Mouse (Mus musculus) liver, postnatal 0 days (tissue): ENCODE results near the gene Asb16. TPM values are rescaled to one million over a fixed set of nuclear protein-coding genes. Genes with fewer than 3 reads are reported as not detected.
A peak's percentile ranks its signal among the peaks of the same experiment; 100 is the strongest.

Experiments
- ATAC-seq: fragments of 200-750 bp; cut with Nextera tagmentation; 2 replicates; pipeline ENCODE4 v1.8.0; 2017; ENCODE audit warnings: mild to moderate bottlenecking, moderate library complexity
- DNase-seq: peaks from one replicate; pipeline ENCODE4 v3.0.0-alpha.2; 2016
- H3K27ac ChIP-seq: fragments of 300-500 bp; sonication (generic); 2 replicates; pipeline ENCODE4 v1.5.1; 2014; ENCODE audit warnings: antibody characterized with exemption, moderate library complexity, mild to moderate bottlenecking, low read depth
- H3K27me3 ChIP-seq: fragments of 300-500 bp; sonication (generic); 2 replicates; pipeline ENCODE4 v1.6.1; 2014; ENCODE audit warnings: low read length, control low read depth, mixed read lengths; ENCODE audit not compliant: insufficient read depth
- H3K36me3 ChIP-seq: fragments of 300-500 bp; sonication (generic); replicated peaks from 2 replicates; pipeline ENCODE4 v1.6.1; 2014; ENCODE audit warnings: mild to moderate bottlenecking, control low read depth, low read length, moderate library complexity, mixed read lengths; ENCODE audit not compliant: insufficient read depth
- H3K4me1 ChIP-seq: fragments of 300-500 bp; sonication (generic); 2 replicates; pipeline ENCODE4 v1.6.1; 2014; ENCODE audit warnings: antibody characterized with exemption, mild to moderate bottlenecking, control low read depth; ENCODE audit not compliant: insufficient read depth
- H3K4me2 ChIP-seq: fragments of 300-500 bp; sonication (generic); 2 replicates; pipeline ENCODE4 v1.6.1; 2014; ENCODE audit warnings: low read depth, mild to moderate bottlenecking, low read length, moderate library complexity, mixed read lengths
- H3K4me3 ChIP-seq: fragments of 300-500 bp; sonication (generic); 2 replicates; pipeline ENCODE4 v1.5.1; 2014; ENCODE audit warnings: low read depth, low read length
- H3K9ac ChIP-seq: fragments of 300-500 bp; sonication (generic); replicated peaks from 2 replicates; pipeline ENCODE4 v1.6.1; 2014; ENCODE audit warnings: mild to moderate bottlenecking, moderate library complexity
- H3K9me3 ChIP-seq: fragments of 300-500 bp; sonication (generic); 2 replicates; pipeline ENCODE4 v1.6.1; 2016; ENCODE audit warnings: mild to moderate bottlenecking, control low read depth, low read length, mixed read lengths
- CTCF ChIP-seq: sonication (generic); IDR thresholded peaks from 2 replicates; pipeline ENCODE4 v1.5.1; 2016; ENCODE audit warnings: antibody characterized with exemption, low read depth
- EP300 ChIP-seq: IDR thresholded peaks from 2 replicates; pipeline ENCODE4 v1.6.1; 2016; ENCODE audit warnings: antibody characterized with exemption, low read depth, mild to moderate bottlenecking
- WGBS: fragments of 180-500 bp; shearing (Covaris S2); extraction: QIAGEN DNeasy Blood & Tissue Kit; methylation state at CpG from one replicate; pipeline ENCODE4 v1.1.7; 2014; ENCODE audit not compliant: insufficient replicate concordance; 5-methylcytosine and 5-hydroxymethylcytosine counted together
- polyA plus RNA-seq: library from polyadenylated mRNA; unstranded; fragments of >200 nt; fragmentation: Nextera tagmentation; extraction: Ambion mirVana; gene quantifications from 2 replicates; pipeline ENCODE4 v1.2.1, GENCODE M21; 2015

Asb16 gene
- not detected in 2 replicates for polyA plus RNA-seq

DNA sequence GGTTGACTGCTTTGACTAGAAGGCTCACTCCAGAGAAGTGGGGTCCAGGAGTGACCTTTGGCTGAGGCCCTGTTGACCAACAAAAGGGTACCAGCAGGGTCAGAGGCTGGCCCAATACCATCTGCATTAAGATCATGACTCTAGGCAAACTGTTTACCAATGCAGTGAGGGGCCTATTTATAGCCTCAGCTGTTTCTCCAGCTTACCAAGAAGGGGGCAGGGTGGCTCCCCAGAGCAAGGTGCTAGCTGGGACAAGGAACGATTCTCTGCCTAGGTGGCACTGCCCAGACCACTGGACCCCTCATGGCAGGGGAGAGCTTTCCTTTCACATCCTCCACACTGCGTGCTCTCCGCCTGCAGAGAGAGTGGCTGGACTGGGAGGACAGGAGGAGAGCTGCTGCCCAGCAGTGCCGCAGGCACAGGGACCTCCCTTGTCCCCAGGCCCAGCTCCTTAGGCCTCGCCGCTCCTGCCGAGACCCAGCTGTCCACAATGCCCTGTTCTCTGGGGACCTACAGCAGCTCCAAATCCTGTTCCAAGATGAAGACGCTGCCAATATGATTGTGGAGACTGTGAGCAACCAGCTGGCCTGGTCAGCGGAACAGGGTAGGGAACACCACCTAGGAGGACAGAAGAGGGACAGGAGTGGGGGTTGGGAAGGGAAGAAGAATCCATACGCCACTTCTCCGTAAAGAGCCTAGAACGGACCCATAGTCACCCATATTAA lies at the start of gene Asb16:
TSS of gene Asb16 (plus strand) at position 224 of the 725 bp plus-strand sequence.
- Histone ChIP-seq H3K4me1 (0 out of 2 replicates have a peak, but pooled peaks cover 4% of the 10 kb centered on the region), H3K27me3 (no peaks in the 10 kb centered on the region), H3K9ac (no peak within 1 kb of the TSS), H3K9me3 (no peaks in the 10 kb centered on the region), H3K4me2 (peak within 1 kb of the TSS; percentile 11; the same call in 1 of the 2 replicates), H3K27ac (no peak within 1 kb of the TSS), H3K36me3 (no peaks in the 10 kb centered on the region), H3K4me3 (no peak within 1 kb of the TSS)
- TF ChIP-seq CTCF (no peak), EP300 (no peak)
- DNase-seq (no peak), ATAC-seq (no peak)
- 82% methylated on average over 12 of the region's 12 CpGs for WGBS

DNA sequence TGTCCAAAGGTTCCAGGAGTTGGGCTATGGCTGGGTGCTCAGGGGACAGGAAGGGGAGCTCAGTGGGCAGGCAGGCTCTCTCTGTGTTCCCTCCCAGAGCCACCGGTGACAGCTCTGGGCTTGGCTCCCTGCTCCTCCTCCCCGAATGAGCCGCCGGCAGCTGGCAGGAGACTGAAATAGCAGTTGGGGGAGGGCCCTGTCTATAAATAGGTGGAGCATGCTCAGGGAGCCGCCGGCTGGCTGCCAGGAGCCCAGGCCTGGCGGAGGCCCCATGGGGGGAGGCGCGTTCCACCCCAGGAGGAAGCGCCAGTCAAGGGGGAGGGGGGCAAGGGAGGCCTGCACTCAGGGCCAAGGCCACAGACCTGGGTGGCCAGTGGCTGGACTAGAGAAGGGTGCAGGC lies 49.8 kb upstream of the Asb16 start:
- H3K27me3 ChIP-seq = no peaks in the 10 kb centered on the region
- H3K36me3 ChIP-seq = no peaks in the 10 kb centered on the region
- ATAC-seq = peak; percentile 82
- peaks cover 70% of the 10 kb centered on the region for H3K4me1 ChIP-seq
- peak overlapping the region; percentile 77 for H3K9ac ChIP-seq
- no peaks in the 10 kb centered on the region for H3K9me3 ChIP-seq
- TF ChIP-seq EP300 (peak; percentile 53; the same call in 1 of the 2 replicates), CTCF (0 out of 2 replicates have a peak, but pooled peaks have one; percentile 13)
- peak overlapping the region; percentile 62 for H3K4me3 ChIP-seq
- DNase-seq = peak; percentile 92
- peak overlapping the region; percentile 80 for H3K4me2 ChIP-seq
- peak overlapping the region; percentile 87 for H3K27ac ChIP-seq
- WGBS = 0% methylated on average over 8 of the region's 10 CpGs

DNA sequence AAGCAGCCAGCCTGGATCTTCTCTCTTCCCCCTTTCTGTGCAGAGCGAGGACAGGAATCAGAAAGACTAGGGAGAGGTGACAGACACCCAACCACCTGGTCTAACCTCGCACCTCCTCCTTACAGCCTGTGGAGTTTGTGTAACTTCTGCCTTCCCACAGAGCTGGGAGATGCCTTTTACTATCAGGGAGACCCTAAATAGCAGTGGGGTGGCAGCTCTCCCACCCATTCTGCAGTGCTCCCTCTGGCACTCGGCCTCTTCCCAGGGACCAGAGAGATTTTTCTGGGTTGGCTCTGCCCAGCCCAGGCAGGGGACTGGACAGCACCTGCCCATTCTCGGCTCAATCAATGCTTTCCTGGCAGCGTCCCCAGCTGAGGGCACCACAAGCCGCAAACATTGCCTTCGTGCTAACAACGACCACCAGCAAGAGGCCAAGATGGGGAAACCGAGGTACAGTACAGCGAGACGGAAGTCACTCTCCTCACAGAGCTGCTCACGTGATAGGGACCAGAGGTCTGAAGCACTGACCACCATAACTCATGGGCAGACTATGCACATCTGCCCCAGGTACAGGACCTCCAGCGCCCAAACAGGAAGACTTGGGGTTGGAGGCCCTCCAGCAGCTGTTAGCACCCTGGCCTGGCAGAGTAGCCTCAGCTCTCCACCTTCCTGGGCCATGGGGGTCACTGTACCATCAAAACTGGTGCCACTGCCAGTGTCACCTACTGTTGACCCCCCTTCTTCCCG lies 49.1 kb upstream of the Asb16 start:
- Histone ChIP-seq H3K9ac (peak overlapping the region; percentile 77), H3K4me2 (peak overlapping the region; percentile 80), H3K4me1 (peaks cover 66% of the 10 kb centered on the region), H3K27me3 (no peaks in the 10 kb centered on the region), H3K9me3 (no peaks in the 10 kb centered on the region), H3K4me3 (peak overlapping the region; percentile 62; the same call in 1 of the 2 replicates), H3K27ac (peak overlapping the region; percentile 87), H3K36me3 (no peaks in the 10 kb centered on the region)
- ATAC-seq = no peak
- WGBS = 45% methylated on average over 14 of the region's 14 CpGs
- TF ChIP-seq CTCF (no peak), EP300 (no peak)
- DNase-seq = peak; percentile 56

- H3K4me2 ChIP-seq = peak overlapping the region; percentile 80; the same call in 1 of the 2 replicates
- DNase-seq (peak; percentile 46), ATAC-seq (no peak)
- H3K4me3 ChIP-seq = no peak overlapping the region
- no peaks in the 10 kb centered on the region for H3K36me3 ChIP-seq
- H3K27ac ChIP-seq = 0 out of 2 replicates have a peak overlapping the region, but pooled peaks have one; percentile 87
- WGBS = 46% methylated on average over 4 of the region's 4 CpGs
- H3K27me3 ChIP-seq = no peaks in the 10 kb centered on the region
- peaks cover 66% of the 10 kb centered on the region for H3K4me1 ChIP-seq
- no peak overlapping the region for H3K9ac ChIP-seq
- TF ChIP-seq CTCF (no peak), EP300 (no peak)
- H3K9me3 ChIP-seq = no peaks in the 10 kb centered on the region
These were observed 48.6 kb upstream of the Asb16 start for GRCm38 (mm10) chr11:102219994-102220346.

DNA sequence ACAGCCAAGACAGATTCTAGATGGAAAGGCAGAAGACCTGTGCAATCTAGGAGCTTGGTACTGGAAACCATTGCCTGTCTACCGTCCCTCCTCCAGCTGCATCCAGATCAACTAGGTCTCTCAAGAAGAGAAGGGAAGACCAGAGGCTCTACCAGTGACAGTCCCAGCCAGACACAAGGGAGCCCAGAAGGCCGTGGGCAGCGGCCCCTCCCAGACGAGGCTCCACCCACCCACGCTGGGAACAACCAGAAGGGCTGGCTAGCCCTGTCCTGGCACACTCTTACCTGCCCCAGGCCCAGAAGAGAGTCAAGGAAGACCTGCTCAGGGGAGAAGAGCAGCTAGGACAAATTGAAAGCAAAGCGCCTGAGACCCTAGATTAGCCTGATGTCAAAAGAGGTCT lies 48.1 kb upstream of the Asb16 start:
- Histone ChIP-seq H3K27me3 (no peaks in the 10 kb centered on the region), H3K36me3 (no peaks in the 10 kb centered on the region), H3K4me3 (no peak overlapping the region), H3K27ac (0 out of 2 replicates have a peak overlapping the region, but pooled peaks have one; percentile 87), H3K4me2 (no peak overlapping the region), H3K9ac (no peak overlapping the region), H3K9me3 (no peaks in the 10 kb centered on the region), H3K4me1 (peaks cover 64% of the 10 kb centered on the region)
- WGBS = 42% methylated on average over 6 of the region's 6 CpGs
- peak; percentile 41 for DNase-seq
- TF ChIP-seq CTCF = no peak
- TF ChIP-seq EP300 = no peak
- no peak for ATAC-seq

DNA sequence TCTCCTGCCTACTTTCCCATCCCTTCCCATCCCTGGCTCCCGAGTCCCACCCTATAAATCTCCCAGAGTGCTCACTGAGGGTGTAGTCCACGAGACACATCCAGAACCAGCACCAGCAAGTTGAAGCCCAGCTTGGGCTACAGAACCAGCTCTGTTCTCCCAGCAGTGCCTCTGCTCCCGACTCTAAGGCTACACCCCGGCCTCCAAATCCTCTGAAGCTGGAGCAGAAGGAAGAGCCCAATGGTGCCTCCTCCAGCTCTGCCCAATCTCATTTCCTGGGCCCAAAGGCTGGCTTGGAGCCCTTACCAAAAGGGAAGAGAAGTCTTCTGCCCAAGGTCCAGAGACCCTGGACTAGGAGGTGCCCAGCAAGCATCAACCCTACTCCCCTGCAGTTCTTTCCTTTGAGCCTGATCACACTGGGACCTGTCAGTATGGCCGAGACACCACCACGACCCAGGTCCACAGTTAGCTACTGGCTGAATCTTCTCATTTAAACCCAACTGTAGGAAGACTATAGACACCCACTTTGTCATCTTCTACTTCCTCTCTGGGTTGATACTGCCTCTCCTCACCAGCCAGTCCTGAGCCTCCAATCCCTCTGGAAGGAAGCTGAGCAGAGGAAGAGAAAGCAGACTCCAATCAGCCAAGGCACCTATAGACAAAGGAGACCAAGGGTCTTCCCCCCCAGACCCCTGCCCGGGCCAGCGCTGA lies 47.1 kb upstream of the Asb16 start:
- ATAC-seq = no peak
- WGBS = 72% methylated on average over 8 of the region's 8 CpGs
- TF ChIP-seq CTCF (no peak), EP300 (no peak)
- Histone ChIP-seq H3K4me2 (no peak overlapping the region), H3K4me3 (no peak overlapping the region), H3K27ac (no peak overlapping the region), H3K36me3 (no peaks in the 10 kb centered on the region), H3K9me3 (no peaks in the 10 kb centered on the region), H3K4me1 (peaks cover 54% of the 10 kb centered on the region), H3K9ac (0 out of 2 replicates have a peak overlapping the region, but pooled peaks have one; percentile 5), H3K27me3 (no peaks in the 10 kb centered on the region)
- DNase-seq = no peak
